Mouse (Mus musculus) limb, embryonic 10.5 days (tissue): ENCODE data around the gene Vtn. TPM values are rescaled to one million over a fixed set of nuclear protein-coding genes. Genes with fewer than 3 reads are reported as not detected.
A peak's percentile ranks its signal among the peaks of the same experiment; 100 is the strongest.

Experiments
- DNase-seq: peaks from one replicate; pipeline ENCODE4 v3.0.0-alpha.2; 2017; ENCODE audit warnings: low spot score
- H3K27ac ChIP-seq: fragments of 300-500 bp; sonication (generic); 2 replicates; pipeline ENCODE4 v1.5.1; 2016; ENCODE audit warnings: mild to moderate bottlenecking
- H3K27me3 ChIP-seq: fragments of 300-500 bp; sonication (generic); 2 replicates; pipeline ENCODE4 v1.6.1; 2016; ENCODE audit warnings: low read depth, mild to moderate bottlenecking; ENCODE audit not compliant: poor library complexity, severe bottlenecking
- H3K36me3 ChIP-seq: fragments of 300-500 bp; sonication (generic); 2 replicates; pipeline ENCODE4 v1.6.1; 2016; ENCODE audit warnings: mild to moderate bottlenecking, moderate library complexity
- H3K4me1 ChIP-seq: fragments of 300-500 bp; sonication (generic); 2 replicates; pipeline ENCODE4 v1.6.1; 2016
- H3K4me3 ChIP-seq: fragments of 300-500 bp; sonication (generic); 2 replicates; pipeline ENCODE4 v1.5.1; 2016; ENCODE audit warnings: mild to moderate bottlenecking, moderate library complexity
- H3K9me3 ChIP-seq: fragments of 300-500 bp; sonication (generic); replicated peaks from 2 replicates; pipeline ENCODE4 v1.6.1; 2016; ENCODE audit warnings: mild to moderate bottlenecking
- WGBS: fragments of 180-500 bp; shearing (Covaris S2); methylation state at CpG from one replicate; pipeline ENCODE4 v1.1.7; 2016; 5-methylcytosine and 5-hydroxymethylcytosine counted together
- polyA plus RNA-seq: library from polyadenylated mRNA; unstranded; fragments of >200 nt; fragmentation: Nextera tagmentation; extraction: Ambion mirVana; gene quantifications from 2 replicates; pipeline ENCODE4 v1.2.1, GENCODE M21; 2016

The Vtn gene
- polyA plus RNA-seq, 1 experiment from 2014 or later = not detected

- Histone ChIP-seq H3K9me3 (no peaks in the 10 kb centered on the region), H3K4me3 (no peak overlapping the region), H3K27ac (no peak overlapping the region), H3K4me1 (peaks cover 34% of the 10 kb centered on the region), H3K36me3 (peaks cover 6% of the 10 kb centered on the region; the same call in 1 of the 2 replicates), H3K27me3 (no peaks in the 10 kb centered on the region)
- WGBS = 48% methylated on average over 3 of the region's 3 CpGs
- DNase-seq = no peak
Measured at GRCm38 (mm10) chr11:78467932-78468331, 31.0 kb upstream of the Vtn start.

- peaks cover 6% of the 10 kb centered on the region for H3K4me1 ChIP-seq
- DNase-seq = no peak
- H3K27ac ChIP-seq = no peak overlapping the region
- WGBS = 90% methylated on average over 10 of the region's 10 CpGs
- no peaks in the 10 kb centered on the region for H3K9me3 ChIP-seq
- no peaks in the 10 kb centered on the region for H3K27me3 ChIP-seq
- H3K36me3 ChIP-seq = peaks cover 6% of the 10 kb centered on the region; the same call in 1 of the 2 replicates
- H3K4me3 ChIP-seq = no peak overlapping the region
Measured at GRCm38 (mm10) chr11:78471326-78472103, 27.4 kb upstream of the Vtn start.

DNA sequence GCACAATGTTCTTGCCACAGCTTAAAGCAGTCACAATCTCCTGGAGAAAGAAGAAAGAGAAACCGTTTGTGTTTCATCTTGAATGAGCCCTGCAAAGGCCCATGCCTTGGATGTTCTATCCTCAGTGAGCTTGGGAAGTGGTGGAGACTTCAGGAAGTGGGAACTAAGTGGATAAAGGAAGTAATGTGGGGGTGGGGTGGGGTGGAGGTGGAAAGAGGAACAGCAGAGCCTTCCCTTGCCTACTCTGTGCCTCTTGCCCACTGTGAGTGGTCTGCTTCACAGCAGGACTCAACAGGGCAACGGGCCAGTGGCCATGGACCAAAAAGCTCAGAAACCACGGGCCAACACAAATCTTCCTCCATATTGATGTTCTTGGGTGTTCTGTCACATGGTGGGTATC lies 23.6 kb upstream of the Vtn start:
- no peak for DNase-seq
- Histone ChIP-seq H3K4me3 (no peak overlapping the region), H3K4me1 (no peaks in the 10 kb centered on the region), H3K27me3 (no peaks in the 10 kb centered on the region), H3K36me3 (peaks cover 6% of the 10 kb centered on the region; the same call in 1 of the 2 replicates), H3K9me3 (no peaks in the 10 kb centered on the region), H3K27ac (no peak overlapping the region)
- 84% methylated on average over 3 of the region's 3 CpGs for WGBS

- Histone ChIP-seq H3K9me3 (no peaks in the 10 kb centered on the region), H3K4me1 (no peaks in the 10 kb centered on the region), H3K4me3 (no peak overlapping the region), H3K27ac (no peak overlapping the region), H3K27me3 (peaks cover 66% of the 10 kb centered on the region), H3K36me3 (no peaks in the 10 kb centered on the region)
- DNase-seq = no peak
- 49% methylated on average over 7 of the region's 7 CpGs for WGBS
Measured at GRCm38 (mm10) chr11:78483639-78484038, 15.3 kb upstream of the Vtn start.

DNA sequence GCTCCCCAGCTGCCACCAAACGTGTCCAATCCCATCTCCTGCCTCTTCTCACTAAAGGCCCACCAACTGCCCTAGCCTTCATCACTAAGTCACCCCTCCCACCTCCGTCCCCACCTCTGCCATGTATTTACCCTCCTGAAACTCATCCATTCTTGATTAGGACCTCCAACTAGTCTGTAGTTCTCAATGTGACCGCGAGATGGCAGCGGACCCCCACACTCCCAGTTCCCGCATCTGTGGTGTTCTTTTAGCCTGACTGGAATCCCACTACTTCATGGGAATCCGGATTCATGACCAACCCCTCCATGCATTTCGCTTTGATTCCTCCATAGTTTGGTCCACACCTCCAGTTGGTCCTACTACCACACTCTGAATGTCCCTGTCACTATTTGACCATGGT lies 10.7 kb upstream of the Vtn start:
- H3K27ac ChIP-seq = no peak overlapping the region
- 7% methylated on average over 8 of the region's 8 CpGs for WGBS
- H3K27me3 ChIP-seq = peaks cover 95% of the 10 kb centered on the region
- H3K4me3 ChIP-seq = no peak overlapping the region
- no peaks in the 10 kb centered on the region for H3K9me3 ChIP-seq
- peaks cover 8% of the 10 kb centered on the region for H3K4me1 ChIP-seq
- DNase-seq = peak; percentile 85
- H3K36me3 ChIP-seq = no peaks in the 10 kb centered on the region

GRCm38 (mm10) chr11:78490781-78491241 lies 8.1 kb upstream of the Vtn start:
- 6% methylated on average over 48 of the region's 48 CpGs for WGBS
- Histone ChIP-seq H3K9me3 (no peaks in the 10 kb centered on the region), H3K27ac (0 out of 2 replicates have a peak overlapping the region, but pooled peaks have one; percentile 25)

GRCm38 (mm10) chr11:78495904-78496303 lies 3.0 kb upstream of the Vtn start:
- WGBS = 7% methylated on average over 6 of the region's 6 CpGs
- Histone ChIP-seq H3K9me3 (no peaks in the 10 kb centered on the region), H3K36me3 (no peaks in the 10 kb centered on the region), H3K4me3 (no peak overlapping the region), H3K27ac (no peak overlapping the region), H3K27me3 (peaks cover 91% of the 10 kb centered on the region), H3K4me1 (peaks cover 18% of the 10 kb centered on the region)
- peak; percentile 78 for DNase-seq

More at GRCm38 (mm10) chr11:78490781-78491241, 8.1 kb upstream of the Vtn start:
- H3K4me3 ChIP-seq = peak overlapping the region; percentile 40
- H3K27me3 ChIP-seq = peaks cover 96% of the 10 kb centered on the region
- H3K4me1 ChIP-seq = peaks cover 8% of the 10 kb centered on the region
- no peaks in the 10 kb centered on the region for H3K36me3 ChIP-seq
- DNase-seq = peak; percentile 68

GRCm38 (mm10) chr11:78497071-78497541 lies 1.8 kb upstream of the Vtn start:
- Histone ChIP-seq H3K36me3 (no peaks in the 10 kb centered on the region), H3K9me3 (no peaks in the 10 kb centered on the region), H3K27me3 (peaks cover 87% of the 10 kb centered on the region), H3K4me1 (peaks cover 16% of the 10 kb centered on the region), H3K27ac (0 out of 2 replicates have a peak overlapping the region, but pooled peaks have one; percentile 30), H3K4me3 (peak overlapping the region; percentile 76)
- WGBS = 2% methylated on average over 44 of the region's 44 CpGs
- peak; percentile 62 for DNase-seq

DNA sequence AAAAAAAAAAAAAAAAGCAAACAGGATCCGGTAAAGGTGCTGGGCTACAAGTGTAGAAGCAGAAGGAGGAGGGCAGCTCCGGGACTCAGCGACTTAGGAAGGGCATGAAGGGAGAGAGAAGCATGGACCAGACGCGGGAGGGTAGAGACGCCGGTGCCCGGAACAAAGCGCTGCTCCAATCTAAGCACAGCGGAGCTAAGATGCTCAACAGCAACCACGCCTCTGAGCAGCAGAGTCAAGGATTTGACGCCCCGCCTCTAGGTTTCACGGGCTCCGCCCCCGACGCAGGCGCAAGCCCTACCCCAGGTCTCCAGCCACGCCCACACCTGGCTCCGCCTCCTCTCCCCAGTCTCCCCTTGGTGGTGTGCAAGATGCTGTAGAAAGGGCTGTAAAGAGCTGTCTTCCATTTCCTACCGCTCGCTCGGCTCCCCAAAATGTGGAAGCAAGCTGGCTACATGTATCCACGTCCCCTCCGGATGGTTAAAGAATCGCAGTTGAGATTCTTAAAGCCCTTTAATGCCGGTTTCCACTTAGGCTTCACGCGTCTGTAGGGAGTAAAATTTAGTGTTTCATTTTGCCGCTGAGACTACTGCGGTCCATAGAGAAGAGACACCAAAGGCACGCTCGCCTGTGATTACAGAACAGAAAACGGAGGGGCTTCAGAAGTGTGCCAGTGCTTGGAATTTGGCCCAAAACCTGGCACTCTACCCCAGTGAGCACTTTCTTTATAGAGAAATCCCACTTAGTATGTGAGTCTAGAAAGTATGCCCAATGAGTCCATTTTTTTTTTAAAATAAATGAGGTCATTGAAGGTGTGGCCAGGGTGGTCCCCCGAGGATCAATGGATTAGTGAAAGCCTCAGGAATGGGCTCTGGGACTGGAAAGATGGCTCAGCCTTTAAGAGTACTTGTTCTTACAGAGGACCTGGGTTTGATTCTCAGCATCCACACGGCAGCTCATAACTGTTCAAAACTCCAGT lies 1.1 kb upstream of the Vtn start, which contains the start of gene Sarm1:
Sarm1 (minus strand) TSS at position 211 of the 979 bp plus-strand sequence.
- peak; percentile 94 for DNase-seq
- Histone ChIP-seq H3K36me3 (no peaks in the 10 kb centered on the region), H3K9me3 (no peaks in the 10 kb centered on the region), H3K4me3 (peak within 1 kb of the TSS; percentile 76), H3K4me1 (peaks cover 16% of the 10 kb centered on the region), H3K27me3 (peaks cover 80% of the 10 kb centered on the region), H3K27ac (peak within 1 kb of the TSS; percentile 53; the same call in 1 of the 2 replicates)
- 4% methylated on average over 36 of the region's 36 CpGs for WGBS

DNA sequence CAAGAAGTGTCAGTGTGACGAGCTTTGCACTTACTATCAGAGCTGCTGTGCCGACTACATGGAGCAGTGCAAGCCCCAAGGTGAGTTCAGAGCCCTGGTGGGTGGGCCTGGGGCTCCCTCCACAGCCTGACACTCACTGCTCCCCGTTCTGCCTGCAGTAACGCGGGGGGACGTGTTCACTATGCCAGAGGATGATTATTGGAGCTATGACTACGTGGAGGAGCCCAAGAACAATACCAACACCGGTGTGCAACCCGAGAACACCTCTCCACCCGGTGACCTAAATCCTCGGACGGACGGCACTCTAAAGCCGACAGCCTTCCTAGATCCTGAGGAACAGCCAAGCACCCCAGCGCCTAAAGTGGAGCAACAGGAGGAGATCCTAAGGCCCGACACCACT lies 652 bp downstream of the Vtn start:
- peaks cover 67% of the 10 kb centered on the region for H3K27me3 ChIP-seq

GRCm38 (mm10) chr11:78500623-78501202 lies 1.8 kb downstream of the Vtn start:
- Histone ChIP-seq H3K27me3 (peaks cover 55% of the 10 kb centered on the region), H3K4me3 (no peak overlapping the region)

More for the DNA sequence above, 652 bp downstream of the Vtn start:
- Histone ChIP-seq H3K9me3 (no peaks in the 10 kb centered on the region), H3K36me3 (no peaks in the 10 kb centered on the region), H3K4me1 (peaks cover 16% of the 10 kb centered on the region), H3K27ac (no peak overlapping the region), H3K4me3 (no peak overlapping the region)
- WGBS = 50% methylated on average over 16 of the region's 16 CpGs
- DNase-seq = no peak

GRCm38 (mm10) chr11:78501529-78501928 lies 2.6 kb downstream of the Vtn start:
- no peak overlapping the region for H3K27ac ChIP-seq
- DNase-seq = no peak
- 82% methylated on average over 20 of the region's 20 CpGs for WGBS
- no peak overlapping the region for H3K4me3 ChIP-seq
- H3K27me3 ChIP-seq = peaks cover 47% of the 10 kb centered on the region
- H3K4me1 ChIP-seq = peaks cover 16% of the 10 kb centered on the region
- H3K9me3 ChIP-seq = no peaks in the 10 kb centered on the region
- H3K36me3 ChIP-seq = peaks cover 17% of the 10 kb centered on the region

More at GRCm38 (mm10) chr11:78500623-78501202, 1.8 kb downstream of the Vtn start:
- no peak overlapping the region for H3K27ac ChIP-seq
- 82% methylated on average over 9 of the region's 9 CpGs for WGBS
- peaks cover 8% of the 10 kb centered on the region for H3K36me3 ChIP-seq
- peaks cover 16% of the 10 kb centered on the region for H3K4me1 ChIP-seq
- DNase-seq = no peak
- no peaks in the 10 kb centered on the region for H3K9me3 ChIP-seq
